Mouse (Mus musculus) thymus, postnatal 25 days (tissue): ENCODE results near the gene Myocd.

Source experiments
- DNase-seq: peaks from one replicate; pipeline ENCODE4 v3.0.0; 2022

Gene Myocd

DNA sequence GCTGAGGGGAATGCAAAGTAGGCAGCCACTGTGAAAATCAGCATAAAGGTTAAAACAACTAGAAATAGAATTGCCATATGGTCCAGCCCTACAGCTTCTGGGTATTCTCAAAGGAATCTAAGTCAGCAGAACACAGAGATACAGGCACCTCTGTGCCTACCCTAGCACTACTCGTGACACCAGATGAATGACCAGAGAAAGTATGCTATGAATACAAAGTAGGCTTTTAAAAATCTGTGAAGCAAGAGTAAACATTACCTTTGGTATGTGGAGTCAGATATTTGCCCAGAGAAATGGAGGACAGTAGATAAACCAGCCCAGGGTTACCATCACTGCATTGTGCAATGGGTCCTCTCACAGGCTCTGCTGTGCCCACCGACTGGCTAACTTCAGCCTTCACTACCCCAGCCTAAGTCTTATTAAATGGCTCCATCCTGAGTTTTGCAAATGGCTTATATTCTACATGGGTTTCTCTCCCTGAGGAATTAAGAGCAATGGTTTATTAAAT lies 132.6 kb downstream of the Myocd start:
- no peak for DNase-seq

DNA sequence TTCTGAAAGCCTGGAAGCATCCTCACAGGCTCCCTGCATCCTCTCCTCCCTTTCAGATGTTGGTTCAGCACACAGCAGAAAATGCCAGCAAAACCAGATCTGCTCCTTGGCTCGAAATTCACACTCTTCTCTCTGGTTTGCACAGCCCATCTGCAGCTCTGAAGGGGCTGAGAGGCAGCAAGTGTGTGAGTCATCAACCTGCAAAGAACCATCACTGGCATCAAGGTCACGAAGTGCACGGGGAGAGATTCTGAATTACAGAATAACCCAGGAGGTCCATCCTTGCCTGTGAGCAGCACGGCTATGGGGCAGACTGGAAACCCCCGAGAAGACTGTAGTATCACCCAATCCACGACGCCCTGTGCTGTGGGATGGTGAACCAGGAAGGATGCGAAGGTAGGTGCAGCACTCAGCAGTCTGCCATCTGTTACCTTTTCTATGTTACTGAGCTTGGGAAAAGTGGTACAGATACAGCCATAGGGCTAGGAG lies 134.5 kb downstream of the Myocd start:
- DNase-seq, result no peak

- no peak for DNase-seq
These were observed 136.1 kb downstream of the Myocd start for GRCm38 (mm10) chr11:65133661-65134060.

- DNase-seq, result no peak
These were observed 140.7 kb downstream of the Myocd start for GRCm38 (mm10) chr11:65129110-65129509.

- no peak for DNase-seq
These were observed 141.1 kb downstream of the Myocd start for GRCm38 (mm10) chr11:65128666-65129065.

DNA sequence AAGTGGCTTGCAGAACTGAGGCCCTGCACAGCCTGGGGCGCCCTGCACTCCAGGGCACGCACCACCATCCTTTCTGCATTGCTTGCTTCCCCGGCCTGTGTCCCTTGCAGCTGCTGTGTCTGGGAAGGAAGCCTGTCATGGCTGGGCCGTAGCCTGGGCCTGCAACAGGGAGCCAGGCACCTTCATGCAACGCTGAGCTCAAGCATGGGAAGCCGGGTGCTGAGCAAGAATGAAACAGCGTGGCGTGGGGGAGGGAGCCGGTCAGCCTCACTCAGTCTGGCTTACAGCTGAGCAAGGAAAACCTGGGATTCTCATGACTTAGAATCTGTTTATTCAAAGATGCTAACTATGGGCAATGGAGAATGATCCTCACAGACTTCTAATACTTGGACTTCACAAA lies 143.2 kb downstream of the Myocd start:
- no peak for DNase-seq
